Mouse (Mus musculus) 3134 (cell line): Measurements from ENCODE around the gene Dnah11.
A peak's percentile ranks its signal among the peaks of the same experiment; 100 is the strongest.

Experiments
- DNase-seq: peaks from one replicate; pipeline ENCODE4 v3.0.0-alpha.2; 2011; ENCODE audit warnings: low spot score; ENCODE audit not compliant: insufficient read length; ENCODE audit errors: extremely low read depth

The Dnah11 gene

DNA sequence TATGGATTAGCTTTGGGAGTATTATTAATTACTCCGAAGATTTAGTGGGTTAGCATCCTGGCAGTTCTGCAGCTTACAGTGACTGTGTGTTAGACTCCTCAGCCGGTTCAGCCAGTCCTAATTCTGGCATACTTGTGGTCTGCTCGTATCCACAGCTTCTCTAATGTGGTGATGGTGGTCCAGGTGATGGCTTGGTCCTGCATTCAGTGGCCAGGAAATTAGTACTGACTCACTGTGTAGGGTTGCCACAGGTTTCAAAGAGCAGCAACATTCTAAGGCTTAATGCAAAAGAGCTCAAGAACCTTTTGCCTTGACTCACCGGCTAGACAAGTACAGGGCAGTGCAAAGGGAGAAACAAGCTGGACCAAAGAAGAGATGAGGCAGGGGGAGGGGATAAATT lies 103.9 kb downstream of the Dnah11 start:
- peak; percentile 1 for DNase-seq

DNA sequence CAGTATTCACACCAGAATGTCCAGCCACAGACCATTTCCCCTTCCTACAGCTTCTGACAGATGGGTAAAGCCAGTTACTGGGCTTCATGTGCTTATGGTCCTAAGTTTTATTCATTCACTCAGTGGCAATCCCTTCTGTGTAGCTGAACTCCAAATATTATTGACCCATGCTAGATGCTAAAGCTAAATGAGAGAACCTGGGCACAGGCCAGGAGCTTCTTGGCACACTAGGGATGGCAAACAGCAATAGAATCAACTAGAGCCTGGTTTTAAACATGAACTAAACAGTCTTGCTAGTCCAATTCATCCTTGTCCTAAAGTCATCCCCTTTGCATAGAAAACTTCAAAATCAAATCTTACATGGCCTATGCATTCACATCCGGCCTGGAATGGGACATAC lies 113.6 kb downstream of the Dnah11 start:
- no peak for DNase-seq

DNA sequence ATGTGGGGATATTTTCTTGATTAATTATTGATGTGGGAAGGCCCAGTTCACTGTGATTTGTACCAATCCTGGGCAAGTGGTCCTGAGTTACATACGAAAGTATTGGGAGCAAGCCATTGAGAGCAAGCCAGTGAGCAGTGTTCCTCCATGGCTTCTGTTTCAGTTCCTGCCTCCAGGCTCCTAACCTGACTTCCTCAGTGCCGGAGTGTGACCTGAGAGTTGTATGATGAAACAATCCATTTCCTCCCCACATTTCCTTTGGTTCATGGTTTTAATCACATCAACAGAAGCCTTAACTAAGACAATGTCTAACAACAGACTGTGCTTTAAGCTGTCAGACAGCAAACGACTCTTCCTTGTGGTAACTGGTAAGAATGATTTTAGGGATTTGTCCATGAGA lies 114.0 kb downstream of the Dnah11 start:
- DNase-seq = no peak

DNA sequence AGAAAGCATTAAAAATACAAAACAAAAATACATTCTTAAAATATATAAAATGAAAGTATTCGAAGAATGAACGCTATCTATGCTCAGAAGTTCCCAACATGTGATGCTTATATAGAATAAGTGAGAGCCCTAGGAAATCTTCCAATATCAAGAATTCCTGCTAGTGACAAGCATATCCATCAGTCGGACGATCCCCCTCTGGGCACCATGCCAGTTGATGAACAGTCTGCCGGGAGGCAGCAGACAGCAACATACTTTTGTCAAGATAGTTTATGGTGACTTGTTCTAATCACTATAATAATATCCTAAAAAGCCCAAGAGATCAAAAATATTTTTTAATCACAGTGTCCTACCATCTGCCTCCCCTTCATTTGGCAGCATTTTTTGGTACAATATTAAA lies 114.7 kb downstream of the Dnah11 start:
- DNase-seq = no peak

DNA sequence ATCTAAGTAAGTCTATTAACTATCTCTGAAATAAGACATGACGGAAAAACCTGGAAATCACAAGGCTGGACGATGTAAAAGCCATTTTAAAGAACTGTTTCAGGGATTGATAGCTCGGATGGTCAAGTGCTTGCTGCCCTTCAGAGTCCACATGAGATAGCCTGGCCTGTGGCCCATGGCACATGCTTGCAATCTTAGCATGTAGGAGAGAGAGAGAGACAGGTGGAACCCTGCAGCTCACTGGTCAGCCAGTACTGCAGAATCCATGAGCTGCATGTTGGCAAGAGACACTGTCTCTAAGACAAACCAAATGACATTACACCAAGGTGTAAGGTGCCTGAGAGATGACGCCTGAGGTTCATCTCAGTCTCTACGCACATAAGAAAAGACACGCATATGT lies 118.4 kb downstream of the Dnah11 start:
- DNase-seq = no peak

DNA sequence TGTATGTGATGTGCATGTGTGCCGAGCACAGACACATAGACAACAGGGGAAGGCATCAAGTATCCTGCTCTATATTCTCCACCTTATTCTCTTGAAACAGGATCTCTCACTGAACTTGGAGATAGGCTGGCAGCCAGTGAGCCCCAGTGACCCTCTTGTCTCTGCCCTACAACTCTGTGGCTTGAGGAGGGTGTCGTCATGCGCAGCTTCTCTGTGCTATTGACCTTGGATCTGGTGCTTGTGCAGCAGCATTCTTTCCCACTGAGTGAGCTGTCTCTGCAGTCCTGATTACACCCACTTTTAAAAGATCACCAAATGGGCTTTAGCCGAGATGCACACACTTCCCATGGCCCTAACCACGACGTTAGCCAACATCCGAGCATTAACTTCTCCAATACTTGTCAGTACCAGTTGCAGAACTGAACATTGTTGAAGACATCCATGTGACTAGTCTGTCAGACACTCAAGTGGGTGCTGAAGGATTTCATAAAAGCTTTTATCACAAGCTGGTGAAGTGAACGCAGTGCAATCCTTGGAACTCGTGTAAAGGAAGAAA lies 120.3 kb downstream of the Dnah11 start:
- DNase-seq = no peak

DNA sequence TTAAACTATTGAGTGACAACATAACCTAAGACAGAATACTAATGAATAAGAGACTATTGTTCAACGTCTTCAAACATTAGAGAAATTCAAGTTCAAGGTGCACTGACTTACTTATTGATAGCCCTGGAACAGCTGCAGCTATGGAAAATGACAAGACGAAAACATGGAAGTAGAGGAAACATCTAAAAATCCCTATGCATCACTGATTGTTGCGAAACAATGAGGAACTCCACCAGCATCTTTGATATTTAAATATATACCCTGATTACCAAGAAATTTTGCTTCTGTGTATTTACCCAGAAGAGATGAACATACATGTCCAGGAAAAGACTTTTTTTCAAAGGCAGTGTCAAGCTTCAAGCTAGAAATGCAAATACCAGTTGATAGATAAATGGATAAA lies 122.0 kb downstream of the Dnah11 start:
- no peak for DNase-seq

DNA sequence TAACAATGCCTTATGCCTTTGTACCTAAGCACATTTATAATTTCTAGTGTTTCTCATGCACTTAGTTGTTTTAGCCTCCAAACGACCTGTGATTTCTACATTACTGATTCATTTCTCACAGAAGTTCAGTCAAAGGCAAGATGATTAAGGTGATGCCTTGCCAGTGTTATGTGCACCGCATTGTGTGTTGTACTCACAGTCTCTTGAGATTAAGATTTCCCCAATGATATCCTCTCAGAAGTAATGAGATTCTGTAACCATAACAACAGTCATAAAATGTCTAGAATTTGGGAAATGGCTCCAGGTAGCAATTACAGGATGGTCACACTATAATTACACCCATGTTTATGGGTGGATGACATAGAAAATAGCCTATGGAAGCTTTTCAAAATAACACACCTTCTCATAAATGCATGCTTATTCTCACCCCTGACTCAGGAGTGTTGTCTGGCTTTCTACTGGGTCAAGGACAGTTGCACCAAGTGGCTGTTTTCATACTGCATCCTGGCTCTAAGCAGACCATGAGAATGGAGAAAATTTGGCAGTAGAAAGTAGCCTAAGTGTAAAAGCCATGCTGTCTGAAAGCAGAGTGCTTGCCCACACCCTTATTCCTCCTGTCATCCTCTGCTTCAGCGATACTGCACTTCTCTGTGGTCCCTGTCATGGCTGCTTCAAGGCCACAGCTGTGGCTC lies 126.5 kb downstream of the Dnah11 start:
- no peak for DNase-seq

DNA sequence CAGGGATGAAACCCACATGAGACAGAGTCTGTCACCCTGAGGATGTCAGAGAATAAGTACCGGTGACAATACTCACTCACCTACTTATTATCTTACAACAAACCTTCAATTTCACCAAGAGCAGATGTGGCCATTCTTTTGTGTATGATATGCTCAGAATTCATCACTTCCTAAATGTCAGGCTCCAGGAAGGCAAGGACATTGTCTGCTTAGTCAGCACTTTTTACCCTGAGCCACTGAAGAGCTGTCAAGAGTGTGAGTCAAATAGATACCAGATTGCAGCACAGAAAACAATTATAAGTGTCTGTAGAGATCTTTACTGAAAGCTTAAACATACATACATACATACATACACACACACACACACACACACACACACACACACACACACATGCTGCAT lies 127.2 kb downstream of the Dnah11 start:
- no peak for DNase-seq

DNA sequence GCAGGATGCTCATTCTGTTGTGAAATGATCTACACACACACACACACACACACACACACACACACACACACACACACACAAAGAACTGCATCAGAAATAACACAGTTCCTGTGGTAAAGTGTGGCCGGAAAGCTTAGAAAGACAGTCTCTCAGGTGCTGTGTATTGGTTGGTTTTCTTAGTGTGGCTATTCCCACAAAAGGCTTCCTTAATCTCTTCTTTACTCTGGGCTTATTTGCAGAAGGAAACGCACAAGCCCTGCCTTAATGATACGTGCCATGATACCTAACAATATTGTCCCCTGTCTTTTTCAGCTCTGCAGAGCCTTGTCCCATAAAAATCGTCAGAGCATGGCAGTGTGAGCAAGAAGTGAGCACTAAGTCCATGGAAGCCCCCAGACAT lies 130.1 kb downstream of the Dnah11 start:
- no peak for DNase-seq

DNA sequence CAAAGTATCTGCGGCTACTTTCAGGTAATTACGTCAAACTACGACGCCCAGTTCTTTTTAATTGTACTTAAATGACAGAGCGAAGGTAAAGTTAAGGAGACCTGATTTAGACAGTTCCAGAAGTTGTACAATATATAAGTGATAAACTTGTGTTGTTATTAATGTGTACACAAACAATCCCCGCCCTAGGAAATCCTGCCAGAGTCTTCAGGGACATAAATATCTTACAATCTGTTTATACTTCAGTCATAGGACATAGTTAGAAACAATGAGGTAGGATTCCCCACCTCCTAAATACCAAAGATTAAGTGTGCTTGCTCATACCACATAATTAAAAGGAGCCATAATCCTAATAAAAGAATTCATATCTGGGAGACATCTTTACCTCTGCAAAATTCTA lies 136.5 kb downstream of the Dnah11 start:
- DNase-seq = no peak

DNA sequence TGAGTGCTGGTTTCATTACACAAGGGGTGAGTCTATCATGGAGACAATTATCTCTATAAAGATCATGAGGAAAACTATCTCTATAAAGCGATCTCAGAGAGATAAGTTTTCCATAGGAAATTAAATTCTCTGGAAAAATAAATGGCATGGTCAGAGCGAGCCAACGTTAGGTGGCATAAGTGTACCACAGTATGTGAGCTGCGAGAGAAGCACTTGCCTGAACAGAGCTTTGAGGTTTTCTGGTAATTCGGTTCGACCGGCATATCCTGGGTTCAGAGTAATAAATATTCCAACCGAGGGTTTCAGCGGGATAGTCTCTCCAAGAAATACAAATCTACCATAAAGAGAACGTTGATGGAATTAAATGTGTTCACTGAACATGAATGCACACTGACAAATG lies 142.0 kb downstream of the Dnah11 start:
- no peak for DNase-seq

DNA sequence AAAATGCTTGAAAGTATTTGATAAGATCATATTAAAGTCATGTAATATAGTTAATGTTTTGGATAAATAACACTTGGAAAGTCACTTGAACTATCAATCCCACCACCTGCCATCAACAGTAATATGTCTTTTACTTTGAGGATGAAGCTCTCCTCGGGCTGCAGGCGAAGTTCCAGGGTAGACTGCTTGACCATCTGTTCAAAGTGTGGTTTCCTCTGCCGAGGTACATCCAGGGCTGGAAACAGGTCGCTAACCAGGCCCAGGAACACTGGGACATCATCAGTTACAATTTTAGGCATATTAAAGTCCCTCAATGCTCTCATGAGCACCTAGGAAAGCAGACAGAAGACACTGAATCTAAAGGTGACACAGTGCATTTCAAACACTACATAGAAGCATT lies 153.5 kb downstream of the Dnah11 start:
- no peak for DNase-seq

DNA sequence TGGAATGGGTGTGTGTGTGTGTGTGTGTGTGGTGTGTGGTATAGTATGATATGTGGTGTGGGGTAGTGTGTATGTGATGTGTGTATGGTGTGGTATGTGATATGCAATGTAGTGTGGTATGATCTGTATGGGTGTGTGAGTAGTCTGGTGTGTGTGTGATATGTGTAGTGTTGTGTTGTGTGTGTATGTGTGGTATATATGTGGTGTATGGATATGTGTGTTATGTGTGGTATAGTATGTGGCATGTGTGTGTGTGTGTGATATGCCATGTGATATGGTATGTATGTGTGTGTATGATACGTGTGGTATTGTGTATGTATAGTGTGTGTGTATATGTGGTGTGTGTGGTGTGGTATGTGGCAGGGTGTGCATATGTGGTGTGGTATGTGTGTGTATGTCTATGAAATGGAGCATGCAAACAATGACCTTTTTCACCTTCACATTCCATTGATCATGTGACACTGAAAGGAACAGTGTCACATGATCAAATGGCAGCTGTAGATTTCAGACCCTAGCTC lies 155.7 kb downstream of the Dnah11 start:
- DNase-seq = no peak

DNA sequence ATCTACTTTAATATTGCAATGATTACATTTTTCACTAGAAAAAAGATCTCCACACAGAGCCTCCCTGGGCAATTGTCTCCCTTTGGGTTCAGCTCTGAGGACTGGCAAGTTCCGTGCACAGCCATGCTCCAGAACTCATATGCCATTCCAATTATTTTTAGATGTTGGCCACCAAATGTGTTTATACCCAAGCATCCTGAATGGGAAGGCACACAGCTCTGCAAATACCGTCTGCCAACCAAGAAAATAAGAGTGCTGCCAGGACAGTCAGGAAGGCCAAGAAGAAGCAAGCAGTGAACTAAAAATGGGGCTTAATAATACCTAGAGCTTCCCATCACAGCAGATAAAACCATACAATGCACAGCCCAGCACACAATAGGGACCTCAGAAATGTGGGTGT lies 156.6 kb downstream of the Dnah11 start:
- no peak for DNase-seq

DNA sequence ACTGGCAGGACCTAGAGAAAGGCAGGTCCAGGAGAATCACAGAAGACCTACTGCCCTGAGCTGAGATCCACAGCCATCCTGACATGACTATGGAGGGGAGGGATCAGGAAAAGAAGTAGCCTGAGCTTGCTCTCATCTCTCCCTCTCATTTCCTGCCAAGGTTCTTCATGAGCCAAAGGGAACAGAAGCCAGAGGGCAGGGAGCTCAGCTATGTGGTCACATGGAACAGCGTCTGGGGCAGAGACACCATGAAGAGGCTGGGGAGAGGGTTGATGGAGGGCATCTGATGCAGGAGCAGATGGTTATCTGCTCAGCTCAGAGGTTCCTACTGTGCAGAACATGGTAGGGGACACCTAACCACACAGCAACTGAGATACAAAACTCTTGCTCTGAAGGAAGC lies 163.9 kb downstream of the Dnah11 start:
- no peak for DNase-seq

DNA sequence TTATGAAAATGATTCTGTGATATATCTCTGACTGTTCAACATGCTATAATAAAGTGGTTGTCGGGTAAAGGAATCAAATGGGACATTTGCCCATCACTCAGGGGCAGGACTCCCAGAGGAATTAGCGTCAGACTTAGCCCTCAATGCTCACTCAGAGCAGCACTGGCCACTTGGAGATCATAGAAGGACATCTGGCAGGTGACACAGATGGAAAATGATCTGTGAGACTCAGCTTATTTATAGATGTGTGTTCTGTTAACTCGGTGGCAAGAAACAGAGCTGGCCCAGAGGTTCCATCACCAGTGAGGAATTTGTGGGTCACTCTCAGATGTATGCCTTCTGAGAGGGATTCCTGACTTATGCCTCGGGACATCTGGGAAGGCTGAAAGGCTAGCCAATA lies 173.1 kb downstream of the Dnah11 start:
- DNase-seq = no peak

DNA sequence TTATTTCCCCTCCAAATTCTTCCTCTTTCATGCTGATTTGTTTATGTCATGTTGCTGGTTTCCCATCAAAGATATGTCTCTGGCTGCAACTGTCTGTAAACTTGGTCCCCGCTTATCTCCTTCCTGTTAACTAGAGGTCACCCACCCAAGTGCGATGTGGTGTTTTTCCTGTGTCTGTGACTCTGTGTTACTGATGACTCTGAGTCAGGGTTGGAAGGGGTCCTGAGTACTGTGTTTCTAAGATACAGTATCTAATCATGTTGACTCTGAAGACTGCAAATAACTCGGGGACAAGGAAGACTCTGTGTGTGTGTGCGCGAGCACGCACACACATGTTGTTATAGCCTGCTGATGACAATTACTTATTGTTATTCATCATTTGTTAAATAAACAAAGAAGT lies 179.9 kb downstream of the Dnah11 start:
- DNase-seq = no peak

DNA sequence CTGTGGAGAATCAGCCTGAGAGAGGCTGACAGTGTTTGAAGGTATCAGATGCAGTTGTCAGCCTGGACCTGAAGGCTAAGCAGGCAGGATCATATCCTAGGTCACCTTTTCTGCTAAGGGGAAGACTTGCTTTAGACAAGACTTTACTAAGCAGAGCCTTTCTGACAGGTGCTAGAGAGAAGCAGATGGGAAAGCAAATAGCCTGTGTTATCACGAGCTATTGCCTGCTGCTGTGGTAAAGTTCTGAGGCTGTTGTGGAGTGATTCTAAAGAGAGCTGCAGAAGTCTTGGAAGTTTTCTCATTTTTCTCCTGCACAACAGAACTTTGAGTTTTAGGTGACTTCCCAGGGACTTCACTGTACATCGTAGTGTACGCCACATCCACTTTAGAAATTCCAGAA lies 185.0 kb downstream of the Dnah11 start:
- DNase-seq = no peak

DNA sequence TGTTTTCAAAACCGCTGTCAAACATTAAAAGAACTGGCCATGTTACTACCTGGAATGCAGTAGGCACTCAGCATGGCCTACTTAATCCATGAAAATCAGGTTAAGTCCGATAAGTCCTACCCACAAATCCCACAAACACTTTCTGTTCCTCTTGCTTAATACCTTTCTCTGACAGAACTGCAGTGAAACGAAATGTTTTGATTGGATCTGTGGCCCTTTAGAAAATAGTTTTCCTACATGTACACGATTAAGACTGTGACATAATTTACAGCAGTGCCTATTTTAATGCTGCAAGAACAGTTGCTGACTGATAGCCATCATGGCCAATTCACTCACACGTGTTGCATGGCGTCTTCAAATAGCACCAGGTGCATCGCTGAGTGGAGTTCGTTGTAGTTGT lies 186.9 kb downstream of the Dnah11 start:
- DNase-seq = no peak

DNA sequence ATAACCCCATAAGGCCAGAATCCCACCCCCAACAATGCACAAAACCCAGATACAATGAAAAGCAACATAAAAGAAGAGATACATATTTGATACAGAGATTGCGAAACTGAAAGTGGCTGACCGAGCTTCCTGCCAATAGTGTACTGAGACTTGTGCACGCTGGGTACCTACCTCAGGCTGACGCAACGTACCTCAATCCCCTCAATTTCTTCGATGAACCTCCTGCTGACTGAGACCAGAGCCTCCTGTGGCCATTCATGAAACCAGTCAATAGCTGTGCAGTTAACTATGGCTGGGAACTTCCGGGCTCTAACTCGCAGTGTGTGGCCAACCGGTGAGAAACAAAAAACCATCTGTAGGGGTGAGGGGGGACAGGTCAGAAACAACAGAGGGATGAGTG lies 203.9 kb downstream of the Dnah11 start:
- no peak for DNase-seq

DNA sequence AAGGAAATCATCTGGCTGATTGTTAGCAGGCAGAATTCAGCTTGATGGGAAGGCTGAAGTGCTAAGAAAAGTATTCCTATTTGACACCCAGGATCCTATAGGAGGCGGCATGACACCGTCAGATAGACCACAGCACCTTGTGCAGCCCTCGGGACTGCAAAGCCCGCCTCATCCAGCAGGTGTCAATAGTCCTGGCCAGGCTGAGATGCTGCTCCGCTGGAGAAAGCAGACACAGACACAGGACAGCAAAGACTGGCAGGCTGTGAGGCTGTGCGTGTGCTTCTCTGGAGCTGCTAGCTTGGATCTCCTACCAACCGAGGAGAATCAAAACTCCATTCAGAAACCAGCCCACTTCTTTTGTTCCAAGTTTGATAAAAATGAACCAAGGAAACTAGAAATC lies 205.3 kb downstream of the Dnah11 start:
- DNase-seq = peak; percentile 34
